Mouse (Mus musculus): Measurements from ENCODE around the gene Stat2.
"Not testable (repeated sequence)": the region's sequence is repeated elsewhere in the genome, so short reads cannot be mapped to it uniquely, and the experiment has no call there.

Gene Stat2

GRCm38 (mm10) chr10:128297622-128298021 lies 27.3 kb downstream of the Stat2 start:
- DNase-seq (ENCODE audit: low read depth in 1 of 2, low spot score in 2 of 2) = no peak

GRCm38 (mm10) chr10:128298243-128298642 lies 27.9 kb downstream of the Stat2 start:
- peak; percentile 34 to 38 for DNase-seq (ENCODE audit: low read depth in 1 of 2, low spot score in 2 of 2)

GRCm38 (mm10) chr10:128298702-128299171 lies 28.4 kb downstream of the Stat2 start, which contains the start of gene Il23a:
Il23a (minus strand) TSS chr10:128298752.
- peak; percentile 8 to 22 for DNase-seq (ENCODE audit: low read depth in 1 of 2, low spot score in 2 of 2)

- DNase-seq (ENCODE audit: low read depth in 1 of 2, low spot score in 2 of 2) = no peak
Observed at GRCm38 (mm10) chr10:128302357-128302756, 32.0 kb downstream of the Stat2 start.

GRCm38 (mm10) chr10:128302785-128303125 lies 32.4 kb downstream of the Stat2 start:
- DNase-seq (ENCODE audit: low read depth in 1 of 2, low spot score in 2 of 2) = no peak

- peak; percentile 98 to 99 for DNase-seq (ENCODE audit: low read depth in 1 of 2, low spot score in 2 of 2)
Observed at GRCm38 (mm10) chr10:128303126-128304021, 33.0 kb downstream of the Stat2 start, which contains the start of gene Pan2. Pan2 (plus strand) TSS chr10:128303335.

- DNase-seq (ENCODE audit: low read depth in 1 of 2, low spot score in 2 of 2) = no peak
Observed at GRCm38 (mm10) chr10:128309654-128310053, 39.3 kb downstream of the Stat2 start.

- no peak for DNase-seq (ENCODE audit: low read depth in 1 of 2, low spot score in 2 of 2)
Observed at GRCm38 (mm10) chr10:128310177-128310576, 39.8 kb downstream of the Stat2 start.

GRCm38 (mm10) chr10:128310902-128311301 lies 40.5 kb downstream of the Stat2 start:
- no peak for DNase-seq (ENCODE audit: low read depth in 1 of 2, low spot score in 2 of 2)

- DNase-seq (ENCODE audit: low read depth in 1 of 2, low spot score in 2 of 2) = no peak
Observed at GRCm38 (mm10) chr10:128315578-128315977, 45.2 kb downstream of the Stat2 start.

- no peak for DNase-seq (ENCODE audit: low read depth in 1 of 2, low spot score in 2 of 2)
Observed at GRCm38 (mm10) chr10:128321641-128322040, 51.3 kb downstream of the Stat2 start.

GRCm38 (mm10) chr10:128322141-128323108 lies 52.1 kb downstream of the Stat2 start, which contains the start of gene Cnpy2:
Cnpy2 (plus strand) TSS chr10:128322459.
- peak; percentile 55 to 72 for DNase-seq (ENCODE audit: low read depth in 1 of 2, low spot score in 2 of 2)

- no peak for DNase-seq (ENCODE audit: low read depth in 1 of 2, low spot score in 2 of 2)
Observed at GRCm38 (mm10) chr10:128323516-128323915, 53.2 kb downstream of the Stat2 start.

GRCm38 (mm10) chr10:128326825-128327224 lies 56.5 kb downstream of the Stat2 start:
- DNase-seq (ENCODE audit: low read depth in 1 of 2, low spot score in 2 of 2) = no peak

GRCm38 (mm10) chr10:128327610-128328009 lies 57.3 kb downstream of the Stat2 start:
- no peak for DNase-seq (ENCODE audit: low read depth in 1 of 2, low spot score in 2 of 2)

GRCm38 (mm10) chr10:128332358-128333249 lies 62.2 kb downstream of the Stat2 start:
- not testable (repeated sequence) for DNase-seq (ENCODE audit: low read depth in 1 of 2, low spot score in 2 of 2)

GRCm38 (mm10) chr10:128335582-128335981 lies 65.2 kb downstream of the Stat2 start:
- DNase-seq (ENCODE audit: low read depth in 1 of 2, low spot score in 2 of 2) = peak in 1 of 2 experiments; percentile 57

- DNase-seq (ENCODE audit: low read depth in 1 of 2, low spot score in 2 of 2) = no peak
Observed at GRCm38 (mm10) chr10:128336195-128336594, 65.8 kb downstream of the Stat2 start.

- DNase-seq (ENCODE audit: low read depth in 1 of 2, low spot score in 2 of 2) = no peak
Observed at GRCm38 (mm10) chr10:128336597-128336996, 66.2 kb downstream of the Stat2 start.

All from monocyte, adult 2 months (primary cell).